Mouse (Mus musculus): ENCODE data around the gene Srbd1.

- TF ChIP-seq EP300 (IDR thresholded peaks at IDR 0.05; ENCODE audit: insufficient read depth, low read depth, low read length), result no peak
- no peak for TF ChIP-seq CTCF (IDR thresholded peaks at IDR 0.05; ENCODE audit: low read depth, low read length)
These were observed 42.8 kb upstream of the Srbd1 start for GRCm38 (mm10) chr17:86187777-86188176.
